Mouse (Mus musculus) urinary bladder, postnatal 25 days (tissue): ENCODE results near the gene Nr0b2.
"Not testable (repeated sequence)": the region's sequence is repeated elsewhere in the genome, so short reads cannot be mapped to it uniquely, and the experiment has no call there.

ENCODE experiments used
- DNase-seq: peaks from one replicate; pipeline ENCODE4 v3.0.0; 2022; ENCODE audit warnings: low spot score

The Nr0b2 gene

GRCm38 (mm10) chr4:133552768-133553447, at the start of gene Nr0b2:
Gene Nr0b2 (plus strand): TSS chr4:133553376.
- DNase-seq = no peak

- no peak for DNase-seq
Measured at GRCm38 (mm10) chr4:133504300-133504699, 48.9 kb upstream of the Nr0b2 start.

GRCm38 (mm10) chr4:133504755-133505485, 48.3 kb upstream of the Nr0b2 start:
- DNase-seq = no peak

GRCm38 (mm10) chr4:133506573-133506972, 46.6 kb upstream of the Nr0b2 start:
- no peak for DNase-seq

- DNase-seq = no peak
Measured at GRCm38 (mm10) chr4:133508990-133509389, 44.2 kb upstream of the Nr0b2 start.

GRCm38 (mm10) chr4:133511050-133511449, 42.1 kb upstream of the Nr0b2 start:
- no peak for DNase-seq

GRCm38 (mm10) chr4:133512511-133512910, 40.7 kb upstream of the Nr0b2 start:
- DNase-seq = not testable (repeated sequence)

GRCm38 (mm10) chr4:133512972-133513371, 40.2 kb upstream of the Nr0b2 start:
- peak; percentile 66 for DNase-seq

GRCm38 (mm10) chr4:133518601-133519368, 34.4 kb upstream of the Nr0b2 start, which contains the start of gene Kdf1:
Gene Kdf1 (plus strand): TSS chr4:133518963.
- DNase-seq = peak; percentile 63

GRCm38 (mm10) chr4:133519369-133519665, 33.9 kb upstream of the Nr0b2 start:
- DNase-seq = no peak

- no peak for DNase-seq
Measured at GRCm38 (mm10) chr4:133521502-133521901, 31.7 kb upstream of the Nr0b2 start.

GRCm38 (mm10) chr4:133527788-133528187, 25.4 kb upstream of the Nr0b2 start:
- no peak for DNase-seq

- no peak for DNase-seq
Measured at GRCm38 (mm10) chr4:133532777-133533176, 20.4 kb upstream of the Nr0b2 start.

- DNase-seq = no peak
Measured at GRCm38 (mm10) chr4:133536081-133536480, 17.1 kb upstream of the Nr0b2 start.

GRCm38 (mm10) chr4:133536652-133537051, 16.5 kb upstream of the Nr0b2 start:
- DNase-seq = no peak

GRCm38 (mm10) chr4:133545272-133546231, 7.6 kb upstream of the Nr0b2 start, which contains the start of gene Nudc:
Gene Nudc (minus strand): TSS chr4:133545996.
- peak; percentile 89 for DNase-seq

GRCm38 (mm10) chr4:133552029-133552428, 1.1 kb upstream of the Nr0b2 start:
- DNase-seq = no peak

GRCm38 (mm10) chr4:133553448-133554330, 513 bp downstream of the Nr0b2 start:
- no peak for DNase-seq

- no peak for DNase-seq
Measured at GRCm38 (mm10) chr4:133557041-133557717, 4.0 kb downstream of the Nr0b2 start.

- no peak for DNase-seq
Measured at GRCm38 (mm10) chr4:133559846-133560245, 6.7 kb downstream of the Nr0b2 start.
